Mouse (Mus musculus): ENCODE data around the gene Dtx4. TPM values are rescaled to one million over a fixed set of nuclear protein-coding genes. Genes with fewer than 3 reads are reported as not detected.

The Dtx4 gene
- polyA plus RNA-seq, 1 experiment from 2014 or later, result 19.3 TPM

GRCm38 (mm10) chr19:12514621-12515020 lies 13.4 kb upstream of the Dtx4 start:
- Histone ChIP-seq H3K36me3 (no peaks in the 10 kb centered on the region), H3K4me3 (no peak overlapping the region), H3K9ac (replicated peaks) (no peak overlapping the region), H3K4me2 (replicated peaks) (no peak overlapping the region), H3K27ac (replicated peaks) (no peak overlapping the region), H3K9me3 (no peaks in the 10 kb centered on the region), H3K27me3 (no peaks in the 10 kb centered on the region), H3K4me1 (no peaks in the 10 kb centered on the region)
- no peak for ATAC-seq (replicated peaks)

DNA sequence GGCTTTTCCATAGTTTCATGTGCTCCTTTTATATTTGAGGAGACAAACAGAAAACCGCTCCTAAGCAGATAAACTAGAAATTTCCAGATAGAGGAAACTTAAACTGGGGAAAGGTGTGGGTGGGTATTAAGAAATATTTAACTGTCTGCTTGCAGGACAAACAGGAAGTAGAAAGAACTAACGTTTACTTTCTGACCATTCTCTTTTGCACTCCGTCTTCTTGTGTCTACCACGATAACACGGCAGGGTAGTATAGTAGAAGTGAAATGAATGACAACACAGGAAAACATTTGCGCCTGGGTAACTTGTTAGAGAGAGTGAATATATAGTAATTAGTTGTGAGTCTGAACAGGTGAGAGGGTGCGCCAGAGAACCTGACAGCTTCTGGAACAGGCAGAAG lies 1.5 kb upstream of the Dtx4 start:
- no peak overlapping the region for H3K4me3 ChIP-seq
- no peaks in the 10 kb centered on the region for H3K36me3 ChIP-seq
- peaks cover 27% of the 10 kb centered on the region for H3K4me1 ChIP-seq
- H3K9ac ChIP-seq (replicated peaks), result no peak overlapping the region
- H3K27me3 ChIP-seq, result no peaks in the 10 kb centered on the region
- no peak overlapping the region for H3K4me2 ChIP-seq (replicated peaks)
- H3K9me3 ChIP-seq, result no peaks in the 10 kb centered on the region
- no peak overlapping the region for H3K27ac ChIP-seq (replicated peaks)
- WGBS, result 90% methylated on average over 7 of the region's 7 CpGs
- no peak for ATAC-seq (replicated peaks)

GRCm38 (mm10) chr19:12500881-12501311 lies 358 bp downstream of the Dtx4 start:
- Histone ChIP-seq H3K4me1 (peaks cover 27% of the 10 kb centered on the region), H3K9me3 (no peaks in the 10 kb centered on the region), H3K36me3 (peaks cover 2% of the 10 kb centered on the region; the same call in 1 of the 2 replicates), H3K27ac (replicated peaks) (peak overlapping the region; percentile 90), H3K9ac (replicated peaks) (peak overlapping the region; percentile 80), H3K4me3 (peak overlapping the region; percentile 75), H3K4me2 (replicated peaks) (peak overlapping the region; percentile 65), H3K27me3 (no peaks in the 10 kb centered on the region)
- WGBS, result under 1% methylated on average over 38 of the region's 38 CpGs
- ATAC-seq (replicated peaks), result peak; percentile 69

DNA sequence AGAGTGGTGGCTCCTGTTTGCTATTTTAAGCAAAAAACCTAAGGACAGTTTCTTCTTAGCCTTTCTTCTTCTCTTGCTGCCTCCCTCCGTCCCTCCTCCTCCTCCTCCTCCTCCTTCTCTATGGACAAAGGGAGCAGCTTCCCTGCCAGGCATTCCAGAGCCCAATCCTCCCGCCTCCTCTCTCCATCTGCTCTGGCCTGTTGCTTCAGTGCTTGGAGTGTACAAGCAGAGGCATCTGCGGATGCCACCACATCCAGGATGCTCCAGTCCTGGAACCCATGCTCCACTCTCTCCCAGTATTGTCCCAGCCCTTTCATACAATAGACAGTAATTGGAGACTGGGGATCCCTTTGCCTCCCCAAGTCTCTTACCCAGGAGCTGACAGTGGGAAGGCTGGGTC lies 1.1 kb downstream of the Dtx4 start:
- Histone ChIP-seq H3K9ac (replicated peaks) (peak overlapping the region; percentile 80), H3K27ac (replicated peaks) (peak overlapping the region; percentile 90), H3K4me3 (peak overlapping the region; percentile 75), H3K4me1 (peaks cover 27% of the 10 kb centered on the region), H3K4me2 (replicated peaks) (peak overlapping the region; percentile 65), H3K27me3 (no peaks in the 10 kb centered on the region), H3K9me3 (no peaks in the 10 kb centered on the region), H3K36me3 (peaks cover 2% of the 10 kb centered on the region; the same call in 1 of the 2 replicates)
- peak; percentile 44 for ATAC-seq (replicated peaks)
- WGBS, result 0% methylated on average over 3 of the region's 3 CpGs

DNA sequence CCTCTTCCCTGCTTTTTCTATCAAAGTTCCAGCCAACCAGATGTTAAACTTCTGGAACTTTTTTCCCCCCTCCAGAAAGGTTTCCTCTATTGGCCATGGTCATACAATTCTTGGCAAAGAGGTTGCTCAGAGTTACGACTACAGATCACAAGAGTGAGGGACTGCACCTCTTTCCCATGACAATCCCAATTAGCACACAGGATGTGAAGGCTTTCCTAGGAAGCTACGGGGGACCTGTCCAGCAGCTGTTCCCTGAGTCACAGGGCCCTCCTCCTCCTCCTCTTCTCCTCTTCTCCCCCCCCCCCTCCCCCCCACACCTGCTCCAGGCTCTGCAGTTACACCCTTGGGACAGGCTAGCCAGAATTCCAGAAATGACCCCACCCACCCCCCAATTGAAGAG lies 1.8 kb downstream of the Dtx4 start:
- 3% methylated on average over 2 of the region's 2 CpGs for WGBS

GRCm38 (mm10) chr19:12498941-12499340 lies 2.3 kb downstream of the Dtx4 start:
- Histone ChIP-seq H3K9ac (replicated peaks) (no peak overlapping the region), H3K36me3 (peaks cover 2% of the 10 kb centered on the region; the same call in 1 of the 2 replicates), H3K4me1 (peaks cover 30% of the 10 kb centered on the region), H3K27ac (replicated peaks) (no peak overlapping the region), H3K4me2 (replicated peaks) (peak overlapping the region; percentile 65; the same call in 1 of the 2 replicates), H3K27me3 (no peaks in the 10 kb centered on the region), H3K9me3 (no peaks in the 10 kb centered on the region), H3K4me3 (peak overlapping the region; percentile 75; the same call in 1 of the 2 replicates)
- ATAC-seq (replicated peaks), result no peak
- WGBS, result 50% methylated on average over 1 of the region's 1 CpGs

More for the DNA sequence above, 1.8 kb downstream of the Dtx4 start:
- H3K27ac ChIP-seq (replicated peaks), result no peak overlapping the region
- peak overlapping the region; percentile 80 for H3K9ac ChIP-seq (replicated peaks)
- no peaks in the 10 kb centered on the region for H3K9me3 ChIP-seq
- ATAC-seq (replicated peaks), result no peak
- H3K36me3 ChIP-seq, result peaks cover 2% of the 10 kb centered on the region; the same call in 1 of the 2 replicates
- no peaks in the 10 kb centered on the region for H3K27me3 ChIP-seq
- H3K4me3 ChIP-seq, result peak overlapping the region; percentile 75
- H3K4me1 ChIP-seq, result peaks cover 27% of the 10 kb centered on the region
- peak overlapping the region; percentile 65 for H3K4me2 ChIP-seq (replicated peaks)

- Histone ChIP-seq H3K36me3 (peaks cover 2% of the 10 kb centered on the region; the same call in 1 of the 2 replicates), H3K27ac (replicated peaks) (no peak overlapping the region), H3K27me3 (no peaks in the 10 kb centered on the region), H3K4me2 (replicated peaks) (0 out of 2 replicates have a peak overlapping the region, but pooled peaks have one; percentile 65), H3K4me3 (no peak overlapping the region), H3K4me1 (peaks cover 34% of the 10 kb centered on the region), H3K9ac (replicated peaks) (no peak overlapping the region), H3K9me3 (no peaks in the 10 kb centered on the region)
- 68% methylated on average over 4 of the region's 4 CpGs for WGBS
- ATAC-seq (replicated peaks), result no peak
Measured at GRCm38 (mm10) chr19:12498321-12498720, 2.9 kb downstream of the Dtx4 start.

DNA sequence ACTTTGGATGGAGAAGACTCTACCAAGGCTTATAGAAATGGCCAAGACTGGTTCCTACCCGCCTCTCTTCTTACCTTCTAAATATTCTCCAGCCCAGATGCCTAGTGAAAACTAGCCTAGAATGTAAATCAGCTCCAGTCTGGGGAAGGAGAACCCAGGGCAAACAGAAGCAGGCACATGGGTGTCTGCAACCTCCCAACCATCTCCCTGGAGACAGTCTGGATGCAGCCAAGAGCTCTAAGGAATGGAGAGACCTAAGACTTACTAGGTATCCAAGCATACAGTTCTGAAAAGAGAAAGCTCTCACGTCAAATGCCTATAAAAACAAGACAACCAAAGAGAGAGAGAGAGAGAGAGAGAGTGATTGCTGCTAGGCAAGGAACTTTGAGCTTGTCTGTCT lies 3.3 kb downstream of the Dtx4 start:
- Histone ChIP-seq H3K27ac (replicated peaks) (no peak overlapping the region), H3K4me2 (replicated peaks) (no peak overlapping the region), H3K9ac (replicated peaks) (no peak overlapping the region), H3K27me3 (no peaks in the 10 kb centered on the region), H3K4me1 (peaks cover 34% of the 10 kb centered on the region), H3K36me3 (peaks cover 2% of the 10 kb centered on the region; the same call in 1 of the 2 replicates), H3K4me3 (no peak overlapping the region), H3K9me3 (no peaks in the 10 kb centered on the region)
- ATAC-seq (replicated peaks), result no peak
- 71% methylated on average over 2 of the region's 2 CpGs for WGBS

- Histone ChIP-seq H3K27ac (replicated peaks) (no peak overlapping the region), H3K4me2 (replicated peaks) (no peak overlapping the region), H3K4me3 (no peak overlapping the region), H3K9me3 (no peaks in the 10 kb centered on the region), H3K36me3 (peaks cover 11% of the 10 kb centered on the region; the same call in 1 of the 2 replicates), H3K27me3 (no peaks in the 10 kb centered on the region), H3K9ac (replicated peaks) (no peak overlapping the region), H3K4me1 (peaks cover 34% of the 10 kb centered on the region)
- ATAC-seq (replicated peaks), result no peak
- 89% methylated on average over 2 of the region's 2 CpGs for WGBS
Measured at GRCm38 (mm10) chr19:12496241-12496640, 5.0 kb downstream of the Dtx4 start.

DNA sequence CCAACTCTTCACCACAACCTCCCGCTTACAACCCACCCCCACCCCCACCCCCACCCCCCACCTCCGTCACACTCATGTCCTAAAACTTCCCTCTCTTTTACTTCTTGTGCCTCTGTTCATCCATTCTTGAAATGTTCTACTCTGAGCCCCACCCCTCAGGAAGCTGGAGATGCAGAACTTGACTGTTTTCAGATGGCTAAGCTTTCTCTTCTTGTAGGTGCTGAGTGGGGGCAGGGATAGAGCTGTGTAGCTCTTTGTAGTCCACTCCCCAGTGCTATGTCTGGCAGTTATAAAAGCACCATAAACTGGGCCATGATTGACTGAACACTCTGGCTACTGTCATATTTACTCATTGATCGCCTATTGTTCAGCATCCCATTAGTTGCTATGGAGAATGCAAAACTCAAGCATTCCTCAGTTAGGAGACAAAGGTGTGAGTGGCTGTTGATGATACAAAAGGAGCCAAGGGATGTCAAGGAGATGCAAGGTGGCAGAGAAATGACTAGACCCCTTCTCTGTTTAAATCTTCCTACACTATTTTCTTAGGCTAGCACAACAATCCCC lies 6.2 kb downstream of the Dtx4 start:
- no peak overlapping the region for H3K4me3 ChIP-seq
- H3K36me3 ChIP-seq, result peaks cover 14% of the 10 kb centered on the region; the same call in 1 of the 2 replicates
- no peak overlapping the region for H3K4me2 ChIP-seq (replicated peaks)
- H3K27me3 ChIP-seq, result no peaks in the 10 kb centered on the region
- H3K4me1 ChIP-seq, result peaks cover 29% of the 10 kb centered on the region
- 54% methylated on average over 3 of the region's 3 CpGs for WGBS
- H3K9ac ChIP-seq (replicated peaks), result no peak overlapping the region
- no peak for ATAC-seq (replicated peaks)
- no peak overlapping the region for H3K27ac ChIP-seq (replicated peaks)
- H3K9me3 ChIP-seq, result no peaks in the 10 kb centered on the region

GRCm38 (mm10) chr19:12494187-12494458 lies 7.1 kb downstream of the Dtx4 start:
- no peak for ATAC-seq (replicated peaks)
- no peak overlapping the region for H3K4me3 ChIP-seq

DNA sequence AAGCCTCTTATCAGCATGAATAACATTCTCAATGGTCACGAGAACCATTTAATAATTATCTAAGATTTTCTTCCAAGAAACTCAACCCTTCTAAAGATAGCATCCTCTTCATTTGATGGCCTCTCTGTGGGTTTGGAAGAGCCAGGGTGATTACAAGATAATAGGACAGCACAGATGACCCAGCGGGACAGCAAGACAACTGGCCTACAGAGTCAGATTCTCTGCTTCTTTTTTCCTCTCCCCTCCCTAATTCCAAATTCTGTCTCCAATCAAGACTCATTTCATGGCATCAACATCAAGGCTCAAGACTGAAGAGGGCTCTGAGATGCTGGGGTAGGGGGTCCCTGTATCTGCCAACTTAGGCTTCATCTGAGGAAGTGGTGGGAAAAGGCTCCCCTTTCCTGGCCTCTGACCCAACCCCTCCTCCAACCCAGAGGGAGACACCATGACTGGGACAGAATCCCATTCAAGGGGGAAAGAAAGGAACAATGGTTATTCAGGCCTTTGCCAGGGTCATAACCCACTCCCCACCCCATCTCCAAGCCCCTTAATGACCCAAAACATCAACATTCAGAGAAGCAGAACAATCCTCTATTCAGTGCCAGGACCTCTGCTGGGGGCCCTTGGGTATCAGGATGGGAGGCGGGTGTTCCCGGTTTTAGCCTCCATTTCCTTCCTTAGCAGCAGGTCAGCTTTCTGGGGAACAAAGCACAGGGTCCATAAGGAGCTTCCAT lies 7.6 kb downstream of the Dtx4 start:
- H3K4me3 ChIP-seq, result no peak overlapping the region
- peaks cover 29% of the 10 kb centered on the region for H3K4me1 ChIP-seq
- H3K4me2 ChIP-seq (replicated peaks), result no peak overlapping the region
- 35% methylated on average over 4 of the region's 4 CpGs for WGBS
- no peaks in the 10 kb centered on the region for H3K9me3 ChIP-seq
- H3K36me3 ChIP-seq, result peaks cover 14% of the 10 kb centered on the region; the same call in 1 of the 2 replicates
- H3K9ac ChIP-seq (replicated peaks), result no peak overlapping the region
- H3K27ac ChIP-seq (replicated peaks), result no peak overlapping the region
- no peaks in the 10 kb centered on the region for H3K27me3 ChIP-seq
- ATAC-seq (replicated peaks), result no peak

More at GRCm38 (mm10) chr19:12494187-12494458, 7.1 kb downstream of the Dtx4 start:
- Histone ChIP-seq H3K4me1 (peaks cover 28% of the 10 kb centered on the region), H3K27me3 (no peaks in the 10 kb centered on the region), H3K9ac (replicated peaks) (no peak overlapping the region), H3K4me2 (replicated peaks) (no peak overlapping the region), H3K9me3 (no peaks in the 10 kb centered on the region), H3K36me3 (peaks cover 14% of the 10 kb centered on the region; the same call in 1 of the 2 replicates), H3K27ac (replicated peaks) (no peak overlapping the region)
- WGBS, result 27% methylated on average over 4 of the region's 4 CpGs
